8 mouse cellular contexts compared by ENCODE assay signal in genomic region chr11:57658751-57659150, GRCm38 (mm10).
"Had no signal": no experiment of that assay in that cellular context is flagged by ENCODE, and none has a peak within 500 bp of the region (broad histone marks: within the 10 kb centered on the region; RNA-seq: fewer than 3 reads in every experiment).

No protein-coding gene starts in this region.

- DNase-seq: kidney, adult 18-20 months; kidney, adult 9 months; kidney, postnatal 36 days; layer of hippocampus, postnatal 36 days; liver, embryonic 13.5 days; lung, adult 2 months; lung, postnatal 14 days; midbrain, embryonic 14.5 days had no signal
